Mouse (Mus musculus) gastrocnemius, postnatal 36 days (tissue): Measurements from ENCODE around the gene Ephb6. TPM values are rescaled to one million over a fixed set of nuclear protein-coding genes. Genes with fewer than 3 reads are reported as not detected.
A peak's percentile ranks its signal among the peaks of the same experiment; 100 is the strongest.
"Not testable (repeated sequence)": the region's sequence is repeated elsewhere in the genome, so short reads cannot be mapped to it uniquely, and the experiment has no call there.

Experiments
- DNase-seq, 2 experiments: peaks; one replicate each; pipeline ENCODE4 v3.0.0; 2022
- intact Hi-C: fragments of 180-260 bp; cut with DNase I; formaldehyde crosslinking; loops from one replicate; pipeline ENCODE4 v1.15.1; 2025
- long read RNA-seq, 2 experiments: library from polyadenylated mRNA; stranded (forward); transcript quantifications; one replicate each; pipeline ENCODE4 v2.0.0; 2021
- total RNA-seq, 2 experiments: library from RNA; stranded (reverse); gene quantifications; 2 replicates each; pipeline ENCODE4 v1.2.3; 2021

The Ephb6 gene
- total RNA-seq = 1 to 10 TPM; 1.1 to 1.3 TPM
- long read RNA-seq, experiment 1, partial matches to known transcripts = 1 of 1 reads
- long read RNA-seq, experiment 1, other reads (novel, unspliced or antisense) = 0 of 1 reads
- long read RNA-seq, experiment 2, partial matches to known transcripts = 1 of 1 reads
- long read RNA-seq, experiment 2, other reads (novel, unspliced or antisense) = 0 of 1 reads

DNA sequence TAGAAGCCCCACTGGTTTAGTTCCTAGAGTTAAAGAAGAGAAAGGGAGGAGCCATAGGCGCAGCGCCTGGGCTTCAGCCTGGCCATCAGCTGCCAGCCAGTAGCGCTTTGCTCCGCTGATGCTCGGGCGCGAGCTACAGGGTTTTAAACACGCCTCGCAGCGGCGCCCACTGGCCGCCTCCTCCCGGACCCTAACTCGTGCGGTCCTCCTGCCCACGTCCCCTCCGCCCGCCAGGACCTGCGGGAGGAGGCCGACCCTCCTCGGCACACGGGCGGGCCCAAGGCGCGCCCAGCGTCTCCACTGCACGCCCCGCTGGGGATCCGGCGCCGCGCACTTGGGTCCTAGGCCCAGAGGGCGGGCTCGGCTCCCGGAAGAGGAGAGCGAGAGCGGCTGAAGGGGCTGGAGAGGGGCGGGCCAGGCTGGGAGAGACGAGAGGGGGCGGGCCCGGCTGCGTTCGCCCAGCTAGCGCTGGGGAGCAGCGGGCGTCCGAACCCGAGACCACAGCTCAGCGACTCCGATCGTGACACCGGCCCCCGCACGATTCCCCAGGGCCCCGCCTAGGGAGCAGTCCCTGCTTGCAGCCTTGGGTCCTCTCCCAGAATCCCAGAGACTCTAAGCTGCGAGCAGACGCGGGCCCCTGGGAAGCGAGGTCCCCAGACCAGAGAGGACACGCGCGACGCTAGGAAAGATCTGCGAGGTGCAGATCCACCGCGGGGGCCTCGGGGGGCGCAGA lies at the start of gene Ephb6:
Gene Ephb6, plus strand, starts transcription at position 422 of the 733 bp plus-strand sequence.
- DNase-seq = peak; percentile 34 to 45
- intact Hi-C loops = no loop called here

DNA sequence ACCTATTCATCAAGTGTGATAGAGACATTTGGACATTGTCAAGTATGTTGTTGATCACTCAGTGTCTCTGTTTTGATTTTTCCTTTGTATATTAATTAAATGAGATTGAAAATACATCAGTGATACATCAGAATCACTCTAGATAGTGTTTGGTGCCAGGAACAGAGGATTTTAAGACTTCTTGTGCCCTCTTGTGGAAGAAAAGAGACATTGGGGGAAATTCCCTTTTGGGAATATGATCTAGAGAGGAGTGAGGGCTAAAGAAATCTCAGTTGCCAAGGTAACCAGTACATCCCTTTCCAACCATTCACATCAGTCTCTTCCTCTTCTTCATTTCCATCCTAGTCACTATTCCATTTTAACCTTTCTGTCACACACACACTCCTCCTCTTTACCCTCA lies 48.9 kb upstream of the Ephb6 start:
- DNase-seq = no peak
- intact Hi-C loops = no loop called here

- intact Hi-C loops = no loop called here
- DNase-seq = no peak
These were observed 47.8 kb upstream of the Ephb6 start for GRCm38 (mm10) chr6:41557468-41557867.

GRCm38 (mm10) chr6:41558271-41558670 lies 47.0 kb upstream of the Ephb6 start:
- intact Hi-C loops = no loop called here
- no peak for DNase-seq

GRCm38 (mm10) chr6:41559331-41559730 lies 46.0 kb upstream of the Ephb6 start:
- intact Hi-C loops = no loop called here
- no peak for DNase-seq

GRCm38 (mm10) chr6:41560273-41560672 lies 45.0 kb upstream of the Ephb6 start:
- intact Hi-C loops = no loop called here
- DNase-seq = no peak

DNA sequence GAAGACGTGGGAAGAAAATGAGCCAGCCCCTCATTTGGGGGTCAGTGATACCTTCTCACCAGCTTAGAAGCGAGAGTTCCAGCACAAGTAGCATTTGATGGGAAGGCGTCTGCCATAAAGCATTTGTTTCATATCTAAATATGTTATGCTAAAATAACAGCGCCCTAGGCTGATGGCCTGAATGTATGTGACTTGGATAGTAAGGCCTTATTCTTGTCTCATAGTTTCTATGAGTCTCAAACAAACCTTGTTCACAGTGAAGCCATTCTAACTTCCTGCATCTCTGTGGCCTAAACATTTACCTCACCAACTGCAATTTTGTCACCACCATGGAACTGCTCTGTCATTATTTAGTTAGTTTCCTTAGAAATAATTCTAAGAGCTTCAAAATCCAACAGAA lies 42.7 kb upstream of the Ephb6 start:
- intact Hi-C loops = no loop called here
- no peak for DNase-seq

DNA sequence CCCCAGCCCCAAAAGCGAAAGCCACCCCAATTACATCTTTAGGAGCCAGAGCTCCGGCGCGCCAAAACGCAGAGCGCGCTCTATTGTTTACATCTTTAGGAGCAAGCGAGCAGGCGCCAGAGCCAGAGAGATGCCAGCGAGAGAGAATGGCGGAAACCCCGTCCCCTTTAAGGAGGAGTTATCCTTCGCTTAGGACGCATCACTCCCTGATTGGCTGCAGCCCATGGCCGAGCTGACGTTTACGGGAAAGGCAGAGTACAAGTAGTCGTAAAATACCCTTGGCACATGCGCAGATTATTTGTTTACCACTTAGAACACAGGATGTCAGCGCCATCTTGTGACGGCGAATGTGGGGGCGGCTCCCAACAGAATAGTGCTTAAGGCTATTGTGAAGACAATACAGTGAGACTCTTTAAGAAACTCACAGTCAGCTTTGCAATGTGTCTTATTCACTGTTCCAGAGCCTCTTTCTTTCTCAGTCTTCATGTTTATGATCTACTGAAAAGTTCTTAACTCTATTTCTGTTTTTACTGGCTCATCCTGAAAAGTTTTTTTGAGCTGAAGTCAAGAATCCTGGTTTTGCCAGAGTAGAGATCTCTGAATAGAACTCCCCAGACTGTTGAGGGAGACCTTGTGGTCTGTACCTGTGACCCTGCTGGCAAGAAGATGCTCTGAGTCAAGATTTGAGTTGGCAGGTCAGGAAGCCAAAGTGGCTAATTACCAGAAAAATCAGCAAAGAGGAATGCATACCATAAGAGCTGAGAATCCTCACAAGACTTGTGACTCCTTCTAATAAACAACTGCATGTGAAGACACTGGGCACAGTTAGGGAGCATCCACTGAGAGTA lies 42.0 kb upstream of the Ephb6 start:
- intact Hi-C loops, DNase-seq: not testable (repeated sequence)

DNA sequence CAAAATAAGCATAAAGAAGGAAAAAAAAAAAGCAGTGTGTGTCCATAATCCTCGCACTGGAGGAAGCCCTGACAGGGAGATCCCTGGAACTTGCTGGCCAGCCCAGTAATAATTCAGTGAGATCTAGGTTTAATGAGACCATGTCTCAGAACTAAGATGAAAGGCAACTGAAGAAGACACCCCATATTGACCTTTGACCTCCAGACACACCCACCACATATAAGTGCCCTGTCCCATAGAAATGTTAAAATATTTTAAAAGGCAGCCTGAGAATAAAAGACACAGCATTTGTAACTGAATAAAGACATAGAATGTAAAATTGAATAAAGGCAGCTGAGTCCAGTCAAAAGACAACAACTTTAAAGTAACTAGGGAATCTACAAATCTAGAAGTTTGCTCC lies 40.0 kb upstream of the Ephb6 start:
- no peak for DNase-seq
- intact Hi-C loops = no loop called here

DNA sequence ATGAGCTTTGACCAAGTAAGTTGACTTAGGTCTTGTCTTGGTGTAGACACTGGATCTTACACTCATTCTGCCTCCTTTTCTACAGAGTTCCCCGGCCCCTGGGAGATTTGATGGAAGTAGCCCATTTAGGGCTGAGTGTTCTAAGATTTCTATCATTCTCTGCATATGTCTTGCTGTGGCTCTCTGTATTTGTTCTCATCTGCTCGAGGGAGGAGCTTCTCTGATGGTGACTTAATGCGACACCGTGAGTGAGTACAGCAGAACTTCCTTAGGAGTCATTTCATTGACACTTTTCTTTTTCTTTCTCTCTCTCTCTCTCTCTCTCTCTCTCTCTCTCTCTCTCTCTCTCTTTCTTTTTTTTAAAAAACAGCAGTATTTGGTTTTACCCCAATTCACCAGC lies 38.3 kb upstream of the Ephb6 start:
- intact Hi-C loops = no loop called here
- DNase-seq = no peak

- intact Hi-C loops = no loop called here
- DNase-seq = no peak
These were observed 36.2 kb upstream of the Ephb6 start for GRCm38 (mm10) chr6:41569078-41569477.

- intact Hi-C loops = no loop called here
- DNase-seq = no peak
These were observed 28.7 kb upstream of the Ephb6 start for GRCm38 (mm10) chr6:41576526-41577097.

DNA sequence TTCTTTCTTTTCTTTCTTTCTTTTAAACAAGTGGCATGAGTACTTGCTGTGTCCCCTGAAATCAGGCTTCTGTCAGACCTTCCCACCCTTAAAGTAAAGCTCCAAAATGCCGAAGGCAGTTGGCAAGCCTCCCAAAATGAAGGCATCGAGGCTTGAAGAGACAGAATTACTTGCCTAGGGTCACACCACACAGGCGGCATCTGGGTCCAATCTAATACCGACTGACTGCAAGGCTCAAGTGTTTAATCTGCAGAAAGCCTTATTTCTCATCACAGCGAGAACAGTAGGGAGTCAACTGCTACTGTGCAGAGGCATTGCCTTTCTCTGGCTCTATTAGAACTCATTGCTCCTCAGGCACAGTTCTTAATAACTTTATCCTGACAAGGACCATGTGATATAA lies 28.0 kb upstream of the Ephb6 start:
- intact Hi-C loops = no loop called here
- DNase-seq = no peak

GRCm38 (mm10) chr6:41581295-41581694 lies 24.0 kb upstream of the Ephb6 start:
- DNase-seq = no peak
- intact Hi-C loops = no loop called here

DNA sequence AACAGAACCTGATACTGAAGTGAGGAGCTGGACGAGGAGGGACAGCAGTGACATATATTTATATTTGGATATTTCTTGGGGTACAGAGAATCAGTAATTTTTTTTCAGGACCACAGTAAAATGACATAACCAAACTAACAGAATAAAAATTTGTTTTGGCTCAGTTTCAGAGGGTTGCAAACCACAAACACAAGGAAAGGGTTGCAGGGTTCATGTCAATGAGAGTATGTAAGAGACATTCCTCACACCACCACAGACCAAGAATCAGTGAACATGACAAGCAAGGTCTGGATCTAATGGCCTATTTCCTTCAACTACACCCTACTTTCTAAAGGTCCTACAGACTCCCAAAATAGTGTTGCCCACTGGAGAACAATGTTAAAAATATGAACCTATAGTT lies 23.1 kb upstream of the Ephb6 start:
- intact Hi-C loops = no loop called here
- DNase-seq = no peak

- intact Hi-C loops = no loop called here
- no peak for DNase-seq
These were observed 756 bp upstream of the Ephb6 start for GRCm38 (mm10) chr6:41604401-41605050.

GRCm38 (mm10) chr6:41605794-41606104 lies 467 bp downstream of the Ephb6 start:
- DNase-seq = no peak
- intact Hi-C loops = no loop called here

GRCm38 (mm10) chr6:41606214-41606613 lies 932 bp downstream of the Ephb6 start:
- intact Hi-C loops = no loop called here
- DNase-seq = peak in 1 of 2 experiments; percentile 17

DNA sequence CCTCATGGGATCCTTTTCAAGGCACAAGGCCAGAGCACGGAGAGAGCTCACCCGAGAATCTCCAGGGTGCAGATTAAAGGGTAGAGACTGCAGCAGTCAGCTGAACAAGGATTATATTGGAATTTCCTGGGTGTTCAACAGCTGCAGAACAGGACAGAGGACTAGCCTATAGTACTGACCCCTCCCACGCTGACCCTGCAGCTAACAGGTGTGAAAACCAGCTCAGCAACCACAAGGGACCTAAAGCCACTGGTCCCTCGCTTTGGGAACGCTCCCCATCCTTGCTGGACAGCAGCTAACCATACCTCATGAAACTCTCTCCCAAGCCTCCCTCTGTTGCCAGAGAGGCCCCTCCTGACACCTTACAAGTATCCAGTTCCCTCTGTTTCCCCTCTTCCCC lies 2.4 kb downstream of the Ephb6 start:
- intact Hi-C loops = no loop called here
- DNase-seq = no peak

GRCm38 (mm10) chr6:41620173-41620798 lies 15.0 kb downstream of the Ephb6 start:
- no peak for DNase-seq
- intact Hi-C loops = no loop called here
